Mouse (Mus musculus) skeletal muscle tissue, adult 2 months (tissue): Measurements from ENCODE around the gene Hspg2.
"Not testable (repeated sequence)": the region's sequence is repeated elsewhere in the genome, so short reads cannot be mapped to it uniquely, and the experiment has no call there.

Experiments used
- DNase-seq: peaks from one replicate; pipeline ENCODE4 v3.0.0-alpha.2; 2012; ENCODE audit warnings: low read depth, low spot score

Hspg2 gene

DNA sequence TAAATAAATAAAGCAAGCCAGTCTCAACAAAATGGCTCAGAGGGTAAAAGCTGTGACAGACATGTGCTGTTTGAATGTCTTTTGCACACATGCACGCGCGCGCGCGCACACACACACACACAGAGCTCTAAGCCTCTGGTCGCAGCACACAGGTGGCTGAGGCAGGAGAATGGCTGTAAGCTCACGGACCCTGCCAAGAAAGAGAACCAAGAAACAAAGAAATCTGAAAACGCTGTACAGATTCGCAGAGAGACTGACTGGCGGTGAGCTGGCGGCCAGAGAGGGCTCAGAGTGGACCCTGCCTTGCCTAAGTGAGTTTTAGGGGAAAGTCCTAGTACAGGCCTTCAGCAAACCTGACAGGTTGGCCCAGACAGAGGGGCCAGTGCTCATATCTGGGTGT lies 108.9 kb downstream of the Hspg2 start:
- DNase-seq: no peak

DNA sequence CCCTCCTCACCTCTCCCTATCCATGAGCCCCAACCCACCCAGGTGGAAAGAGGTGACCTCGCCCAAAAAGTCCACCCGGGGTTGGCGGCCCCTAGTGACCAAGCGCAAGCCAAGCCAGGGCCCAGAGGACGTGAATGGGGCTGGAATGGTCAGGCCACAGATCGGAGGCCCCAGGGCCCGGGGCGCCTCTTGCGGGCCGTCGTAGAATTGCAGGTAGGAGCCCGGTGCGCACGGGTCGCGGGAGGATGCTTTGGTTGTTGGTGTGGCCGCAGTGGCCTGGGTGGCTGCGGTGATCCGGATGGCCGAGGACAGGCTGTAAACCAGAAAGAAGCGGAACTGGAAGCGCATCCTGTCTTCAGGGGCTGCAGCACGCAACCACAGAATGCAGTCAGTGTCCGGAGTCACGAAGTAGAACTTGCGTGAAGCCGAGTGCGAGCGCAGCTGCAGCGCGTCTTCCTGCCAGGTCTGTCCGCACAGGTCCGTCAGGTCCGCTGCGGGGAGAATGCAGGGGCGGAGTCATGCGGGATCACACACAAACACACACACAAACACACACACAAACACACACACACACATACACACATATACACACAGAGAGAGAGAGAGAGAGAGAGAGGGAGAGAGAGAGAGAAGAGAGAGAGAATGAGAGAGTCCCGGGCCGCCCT lies 109.7 kb downstream of the Hspg2 start:
- no peak for DNase-seq

DNA sequence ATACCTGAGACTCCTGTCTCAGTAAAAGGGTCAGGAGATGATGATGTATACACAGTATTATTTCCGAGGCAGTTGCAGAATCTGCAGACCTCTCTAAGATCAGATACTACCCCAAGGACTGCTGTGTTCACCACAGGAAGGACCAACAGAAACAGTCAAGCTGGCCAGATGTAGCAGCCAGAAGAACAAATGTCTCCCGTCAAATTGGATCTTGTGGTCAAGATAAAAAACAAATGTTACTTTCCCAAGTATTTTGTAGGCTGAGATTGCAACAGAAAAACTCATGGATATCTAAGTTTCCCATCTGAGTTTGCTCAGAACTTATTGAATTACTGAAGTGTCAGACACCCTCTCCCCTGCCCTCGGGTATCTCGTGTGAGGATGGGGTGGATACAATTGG lies 111.2 kb downstream of the Hspg2 start:
- no peak for DNase-seq

DNA sequence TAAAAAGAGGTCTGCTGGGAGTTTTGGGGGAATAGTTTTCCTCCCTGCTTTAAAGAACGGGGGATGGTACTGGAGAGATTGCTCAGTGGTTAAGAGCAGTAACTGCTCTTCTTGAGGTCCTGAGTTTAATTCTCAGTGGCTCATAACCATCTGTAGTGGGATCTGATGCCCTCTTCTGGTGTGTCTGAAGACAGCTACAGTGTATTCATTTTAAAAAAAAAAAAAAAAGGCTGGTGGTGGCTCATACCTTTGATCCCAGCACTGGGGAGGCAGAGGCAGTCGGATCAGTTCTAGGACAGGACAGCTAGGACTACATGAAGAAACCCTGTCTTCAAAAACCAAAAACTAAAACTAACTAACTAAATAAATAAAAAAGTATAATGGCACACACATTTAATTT lies 111.7 kb downstream of the Hspg2 start:
- DNase-seq: no peak

DNA sequence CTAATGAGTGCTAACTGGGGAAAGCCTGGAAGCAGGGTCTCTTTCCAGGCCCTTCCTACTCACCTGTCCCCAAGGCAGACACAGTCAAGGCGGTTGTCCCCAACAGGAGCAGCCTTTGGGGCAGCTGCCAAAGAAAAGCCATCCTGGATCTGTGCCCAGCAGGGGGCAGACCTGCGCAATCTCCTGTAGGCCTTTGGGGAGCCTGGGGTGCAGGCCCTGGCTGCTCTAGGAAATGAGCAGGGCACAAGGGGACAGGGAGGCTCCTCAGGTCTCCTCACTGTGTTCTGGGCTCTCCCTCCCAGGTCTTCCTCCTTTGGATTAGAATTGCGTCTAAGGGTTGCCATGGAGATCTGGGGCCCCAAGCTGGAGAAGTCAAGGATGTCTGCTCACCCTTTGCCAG lies 113.2 kb downstream of the Hspg2 start:
- no peak for DNase-seq

DNA sequence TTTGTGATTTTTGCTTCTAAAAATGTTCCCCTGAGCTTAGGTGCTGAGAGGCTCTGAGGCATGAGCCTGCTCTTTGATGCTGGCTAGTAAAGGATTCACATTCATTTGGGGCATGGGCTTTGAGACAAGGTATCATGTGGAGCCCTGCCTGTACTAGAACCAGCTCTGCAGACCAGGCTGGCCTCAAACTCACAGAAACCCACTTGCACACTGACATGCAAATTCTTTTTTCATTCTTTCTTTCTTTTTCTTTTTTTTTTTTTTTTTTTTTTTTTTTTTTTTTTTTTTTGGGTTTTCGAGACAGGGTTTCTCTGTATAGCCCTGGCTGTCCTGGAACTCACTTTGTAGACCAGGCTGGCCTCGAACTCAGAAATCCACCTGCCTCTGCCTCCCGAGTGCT lies 120.5 kb downstream of the Hspg2 start:
- not testable (repeated sequence) for DNase-seq

DNA sequence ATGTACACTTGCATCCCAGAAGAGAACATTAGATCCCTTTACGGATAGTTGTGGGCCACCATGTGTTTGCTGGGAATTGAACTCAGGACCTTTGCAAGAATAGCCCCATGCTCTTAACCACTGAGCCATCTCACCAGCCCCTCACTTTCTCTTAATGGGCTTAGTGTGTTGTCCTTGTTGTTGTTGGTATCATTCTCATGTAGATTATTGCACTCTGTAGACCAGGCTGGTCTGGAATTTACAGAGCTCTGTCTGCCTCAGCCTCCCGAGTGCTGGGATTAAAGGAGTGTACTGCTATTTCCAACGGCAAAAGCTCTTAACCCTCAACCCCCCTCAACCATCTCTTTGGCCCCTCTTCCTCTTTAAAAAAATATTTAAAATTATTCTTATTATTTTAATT lies 121.0 kb downstream of the Hspg2 start:
- no peak for DNase-seq

DNA sequence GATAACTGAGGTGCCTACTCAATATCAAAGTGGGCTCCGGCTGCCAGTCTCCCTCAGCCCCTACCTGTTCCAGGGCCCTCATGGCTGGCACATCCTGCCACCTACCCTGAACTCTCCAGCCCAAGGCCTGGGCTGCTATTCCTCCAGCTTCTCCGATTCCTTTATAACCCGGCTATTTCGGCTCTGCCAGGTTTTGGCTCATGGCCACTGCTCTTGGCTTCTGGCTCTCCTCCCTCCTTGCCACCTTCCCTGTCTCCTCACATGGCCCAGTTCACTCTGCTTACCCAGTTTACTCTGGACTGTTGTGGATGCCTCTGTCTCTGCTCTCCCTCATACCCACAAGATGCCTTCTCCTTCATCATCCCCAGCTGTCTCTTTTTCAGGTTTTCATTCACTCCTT lies 122.4 kb downstream of the Hspg2 start:
- peak; percentile 61 for DNase-seq

DNA sequence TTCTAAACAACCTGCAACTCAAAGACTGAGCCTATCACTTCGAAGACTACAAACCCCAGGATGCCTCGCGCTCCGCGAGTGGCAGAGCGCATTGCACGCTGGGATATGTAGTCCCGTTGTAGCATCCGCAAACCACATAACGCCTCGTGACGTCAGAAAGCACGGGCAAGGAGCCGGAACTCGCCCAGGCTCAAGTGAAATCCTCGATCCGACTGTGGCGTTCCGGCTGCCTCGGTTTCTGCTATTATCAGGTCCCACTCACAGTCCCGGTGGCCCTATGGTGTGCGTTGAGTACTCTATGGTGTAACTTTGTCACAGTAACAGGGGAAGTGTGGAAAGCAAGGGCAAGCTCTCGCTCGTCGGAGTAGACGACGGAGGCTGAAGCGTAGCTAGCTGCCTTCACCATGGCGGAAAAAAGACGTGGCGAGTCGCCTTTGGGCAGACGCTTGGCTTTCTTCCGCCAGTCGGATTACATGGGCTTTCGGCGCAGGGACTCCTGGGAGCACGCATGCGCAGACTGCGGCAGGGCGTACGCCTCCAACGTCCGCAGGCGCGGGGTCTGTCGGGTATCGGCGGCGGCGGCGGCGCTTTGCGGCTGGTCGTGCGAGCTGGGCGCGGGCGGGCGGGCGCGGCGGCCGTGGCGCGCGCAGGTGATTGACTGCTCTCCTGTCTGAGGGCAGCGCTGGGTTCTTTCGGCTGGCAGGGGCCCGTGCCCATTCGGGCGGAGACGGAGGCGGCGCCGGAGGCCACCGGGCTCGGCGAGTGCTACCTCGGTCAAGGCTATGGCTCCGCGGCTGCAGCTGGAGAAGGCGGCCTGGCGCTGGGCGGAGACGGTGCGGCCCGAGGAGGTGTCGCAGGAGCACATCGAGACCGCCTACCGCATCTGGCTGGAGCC lies 125.3 kb downstream of the Hspg2 start, which contains the start of gene Usp48:
Gene Usp48, plus strand, starts transcription at position 155 of the 895 bp plus-strand sequence.
- peak; percentile 99 for DNase-seq

DNA sequence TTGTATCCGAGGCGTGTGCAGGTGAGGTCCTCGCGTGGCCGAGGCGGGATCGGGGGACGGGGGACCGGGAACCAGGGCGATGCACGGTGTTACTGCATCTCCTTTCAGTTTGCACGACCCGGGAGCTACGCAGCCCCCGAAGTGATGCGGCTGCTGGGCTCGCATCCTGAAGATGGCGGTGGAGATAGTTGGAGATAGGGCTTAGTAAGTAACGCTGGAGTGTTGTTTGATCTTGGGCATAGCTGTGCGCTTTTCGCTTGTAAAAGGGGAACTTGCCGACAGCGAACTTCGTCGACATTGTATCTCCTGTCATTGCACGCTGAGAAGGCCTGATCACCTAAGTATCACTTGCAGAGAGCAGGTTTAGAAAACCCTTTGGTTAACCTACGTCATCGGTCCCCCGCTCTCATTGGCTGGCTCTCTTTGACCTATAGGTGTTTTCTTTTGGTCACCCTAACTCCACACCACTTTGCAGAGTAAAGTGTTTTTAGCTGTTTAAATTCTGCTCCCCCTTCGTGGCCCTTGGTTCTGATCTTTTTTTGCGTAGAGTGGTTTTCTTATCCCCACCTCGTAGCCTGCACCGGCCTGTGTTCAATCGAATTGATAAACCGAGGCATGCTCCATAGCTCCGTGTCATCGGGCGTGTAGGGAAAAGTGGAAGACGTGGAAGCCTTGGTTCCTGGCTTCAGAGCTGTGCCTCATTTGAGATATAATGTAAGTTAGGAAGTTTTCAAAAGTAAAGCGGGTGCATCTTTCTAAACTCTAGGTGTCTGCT lies 126.1 kb downstream of the Hspg2 start:
- DNase-seq: peak; percentile 27

DNA sequence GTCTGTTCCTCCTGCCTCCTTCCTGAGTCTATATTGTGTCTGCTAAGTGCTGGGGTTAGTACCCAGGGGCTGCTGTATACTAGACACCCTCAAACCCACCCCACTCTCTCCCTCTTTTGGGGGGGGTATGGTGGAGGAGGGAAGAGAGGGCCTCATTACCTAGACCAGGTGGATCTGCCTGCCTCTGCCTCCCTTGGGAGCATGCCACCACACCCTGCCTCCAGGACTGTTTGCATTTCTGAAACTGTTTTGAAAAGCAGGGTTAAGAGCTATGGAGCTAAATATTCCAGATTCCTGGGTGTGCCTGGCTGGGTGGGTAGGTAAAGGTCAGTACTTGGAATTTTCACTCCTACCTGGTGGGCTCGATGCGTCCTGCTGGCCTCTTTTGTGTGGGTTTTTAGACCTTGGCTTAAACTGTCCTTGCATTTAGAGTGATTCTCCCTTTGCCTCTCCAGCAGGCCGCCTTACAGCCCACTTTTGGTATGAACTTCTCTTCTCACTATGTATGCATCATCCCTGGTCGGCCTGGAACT lies 128.6 kb downstream of the Hspg2 start:
- DNase-seq: no peak

DNA sequence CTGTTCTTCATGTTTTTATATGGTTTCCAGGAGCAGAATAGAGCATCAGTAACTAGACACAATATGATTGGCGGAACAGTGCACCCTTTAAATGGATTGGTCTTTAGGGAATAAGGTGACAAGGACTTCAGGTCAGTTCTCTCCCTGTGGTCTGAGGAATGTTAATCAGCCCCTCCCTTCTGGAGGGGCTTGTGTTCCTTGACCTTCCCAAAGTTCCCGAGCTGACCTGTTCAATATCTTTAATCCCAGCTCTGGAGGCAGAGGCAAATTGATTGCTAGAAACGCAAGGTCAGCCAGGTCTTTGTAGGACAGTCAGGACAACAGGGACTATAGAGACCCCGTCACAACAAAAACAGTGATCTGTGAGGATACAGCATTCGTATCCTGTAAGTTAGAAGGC lies 130.0 kb downstream of the Hspg2 start:
- no peak for DNase-seq

DNA sequence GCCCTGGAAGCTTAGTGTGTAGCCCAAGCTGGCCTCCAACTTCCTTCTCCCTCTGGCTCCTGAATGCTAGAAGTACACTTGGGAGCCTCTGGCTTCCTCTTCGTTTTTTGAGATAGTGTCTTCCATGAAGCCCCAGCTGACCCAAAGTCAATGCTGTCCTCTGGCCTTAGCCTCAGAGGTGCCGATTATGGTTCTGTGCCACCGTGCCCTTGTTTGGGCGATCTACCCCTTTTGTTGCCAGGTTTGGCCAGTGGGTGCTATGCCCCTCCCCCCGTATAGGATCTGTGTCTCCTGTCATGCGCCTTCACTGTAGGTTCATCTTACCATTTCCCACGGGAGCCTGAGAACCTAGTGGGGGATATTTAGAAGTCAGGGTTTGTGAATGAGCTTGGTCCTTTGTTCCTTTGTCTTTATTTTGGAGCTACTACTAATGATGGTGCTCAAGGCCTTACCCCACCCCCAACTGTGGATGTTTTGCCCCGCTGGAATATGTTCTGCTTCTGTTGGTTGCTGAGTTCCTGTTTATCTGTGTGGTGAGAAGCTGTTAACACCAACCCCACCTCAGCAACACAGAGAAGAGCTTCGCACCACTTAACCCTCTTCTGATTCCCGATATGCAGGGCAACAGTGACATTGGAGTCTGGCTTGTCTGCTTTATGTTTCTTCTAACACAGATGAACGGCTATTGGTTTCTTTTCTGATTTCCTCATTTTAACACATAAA lies 135.0 kb downstream of the Hspg2 start:
- DNase-seq: no peak

DNA sequence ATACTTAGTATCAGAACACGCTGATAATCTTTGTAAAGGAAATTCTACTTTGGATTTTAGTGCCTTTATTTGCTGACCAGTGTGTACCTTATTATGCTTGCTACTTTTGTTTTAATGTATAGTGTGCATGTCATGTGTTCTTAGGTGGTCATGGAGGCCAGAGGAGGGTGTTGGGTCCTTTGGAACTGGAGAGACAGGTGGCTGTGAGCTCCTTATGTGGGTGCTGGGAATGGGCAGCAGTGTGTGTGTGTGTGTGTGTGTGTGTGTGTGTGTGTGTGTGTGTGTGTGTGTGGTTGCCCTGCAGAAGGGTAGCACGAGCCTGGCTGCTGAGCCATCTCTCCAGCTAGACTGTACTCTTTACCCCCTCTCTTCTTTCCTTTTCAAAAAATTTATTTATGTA lies 138.5 kb downstream of the Hspg2 start:
- DNase-seq: no peak

DNA sequence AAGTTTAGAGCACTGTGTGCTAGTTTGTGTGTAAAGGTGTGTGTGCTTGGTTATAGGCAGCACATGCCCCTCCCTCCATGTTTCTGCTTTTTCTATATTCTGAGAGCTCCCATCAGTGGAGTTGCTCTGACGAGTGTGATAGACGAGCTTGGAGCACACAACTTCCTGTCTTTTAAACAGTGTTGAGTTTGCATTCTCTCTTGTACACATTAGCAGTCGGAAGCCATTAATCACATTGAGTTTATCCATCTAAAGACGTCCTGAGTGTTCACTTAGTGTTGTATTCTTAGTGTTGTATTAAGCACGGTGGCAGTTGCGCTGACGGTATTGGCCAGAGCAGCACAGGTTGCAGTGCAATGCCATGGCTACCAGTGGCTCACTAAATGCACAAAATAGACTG lies 140.7 kb downstream of the Hspg2 start:
- no peak for DNase-seq

DNA sequence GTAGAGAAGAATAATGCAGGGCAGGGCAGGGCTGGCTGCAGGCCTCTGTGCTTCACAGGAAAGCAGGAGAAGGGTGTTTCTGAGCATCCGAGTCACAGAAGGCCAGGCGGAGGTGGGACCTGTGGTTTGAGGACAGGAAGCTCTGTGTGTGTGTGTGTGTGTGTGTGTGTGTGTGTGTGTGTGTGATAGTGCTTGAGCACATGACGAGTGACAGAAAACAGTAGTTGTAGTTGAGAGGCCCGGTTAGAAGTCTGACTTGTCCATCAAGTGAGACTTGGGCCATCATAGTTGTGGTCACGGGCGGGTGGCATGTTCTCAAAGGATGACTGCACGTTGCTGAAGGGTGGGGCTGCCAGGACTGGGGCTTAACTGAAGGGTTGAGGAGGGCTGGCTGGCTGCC lies 141.1 kb downstream of the Hspg2 start:
- DNase-seq: no peak

DNA sequence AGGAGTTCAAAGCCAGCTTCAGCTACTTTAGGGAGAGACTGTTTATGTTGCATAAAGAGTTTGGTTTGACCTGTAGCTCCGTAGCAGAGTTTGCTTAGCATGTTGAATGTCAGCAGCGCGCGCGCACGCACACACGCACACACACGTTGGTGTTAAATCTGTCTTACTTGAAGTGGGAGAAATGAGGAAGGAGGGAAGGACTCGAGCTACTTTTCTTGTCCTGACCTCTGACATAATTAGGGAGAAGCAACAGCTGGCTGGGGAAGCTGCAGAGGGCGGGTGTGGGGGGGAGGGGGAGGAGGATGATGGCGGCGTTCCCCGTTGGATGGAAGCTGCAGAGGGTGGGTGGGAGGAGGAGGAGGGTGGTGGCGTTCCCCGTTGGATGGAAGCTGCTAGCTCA lies 141.7 kb downstream of the Hspg2 start:
- no peak for DNase-seq
